Mouse (Mus musculus) adrenal gland, adult (tissue): Measurements from ENCODE around the gene Hormad2.

Experiments used
- DNase-seq, 2 experiments: peaks; one replicate each; pipeline ENCODE4 v3.0.0; 2022 to 2023; ENCODE audit warnings: low spot score in 1 of 2; ENCODE audit not compliant: inconsistent age in 2 of 2

The Hormad2 gene

DNA sequence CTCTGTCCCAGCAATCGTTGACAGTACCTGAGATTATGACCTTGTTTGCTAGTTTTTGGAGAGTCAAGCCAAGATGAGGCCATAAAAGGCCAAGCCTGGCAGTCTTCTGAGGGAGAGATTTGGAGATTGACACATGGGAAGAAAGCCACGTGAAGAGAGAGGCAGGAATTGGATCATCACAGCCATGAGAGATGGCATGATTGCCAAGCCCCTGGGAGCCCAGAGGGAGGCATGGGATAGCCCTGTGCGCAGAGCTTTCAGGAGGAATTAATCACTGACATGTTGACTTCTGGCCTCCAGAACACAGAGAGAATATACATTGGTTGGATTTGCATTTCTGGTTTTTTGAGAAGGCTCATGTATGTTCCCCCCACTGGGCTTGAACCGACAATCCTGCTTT lies 136.7 kb downstream of the Hormad2 start:
- DNase-seq: no peak

DNA sequence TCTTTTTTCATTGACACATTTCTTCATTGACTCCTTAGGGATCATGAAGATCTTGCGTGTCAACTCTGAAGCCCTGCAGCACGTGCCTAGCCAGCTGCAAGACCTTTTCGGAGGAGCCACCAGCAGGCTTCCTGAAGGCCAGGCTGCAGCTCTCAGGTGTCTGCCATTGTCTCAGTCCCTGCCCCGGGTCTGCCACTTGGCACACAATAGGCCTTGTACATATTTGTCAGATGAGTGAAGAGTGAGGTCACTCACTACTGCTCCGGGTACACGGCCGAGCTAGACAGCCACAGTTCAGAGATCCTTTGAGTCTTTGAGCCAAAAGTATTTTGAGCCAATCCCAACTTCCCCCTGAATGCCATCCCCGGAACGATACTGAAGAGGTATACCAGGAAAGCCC lies 137.9 kb downstream of the Hormad2 start:
- DNase-seq: peak; percentile 68 to 77

DNA sequence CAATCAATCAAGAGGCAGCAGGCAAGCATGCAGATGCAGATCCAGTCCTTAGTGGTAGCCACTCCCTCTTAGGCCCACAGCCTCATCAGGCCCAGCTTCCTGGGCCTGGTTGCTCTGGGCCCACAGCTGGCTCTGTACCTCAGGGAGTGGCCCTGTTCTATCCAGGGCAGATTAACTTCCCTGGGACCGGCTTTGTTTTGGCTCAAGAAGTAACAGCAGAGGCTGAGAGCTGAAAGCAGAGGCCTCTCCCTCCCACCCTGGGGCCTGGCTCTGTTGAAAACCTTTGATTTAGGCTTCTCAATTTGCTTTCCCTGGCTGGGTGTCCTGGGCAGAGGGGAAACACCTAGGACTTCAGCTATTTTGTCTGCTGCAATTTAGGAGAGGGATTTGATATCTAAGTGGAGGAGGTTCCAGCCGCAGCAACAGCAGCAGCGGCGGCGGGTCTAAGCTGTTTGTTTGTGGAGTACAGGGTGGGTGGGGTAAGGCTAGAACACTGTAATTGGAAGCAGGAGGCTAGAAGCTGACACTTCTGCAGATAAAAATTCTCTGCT lies 138.5 kb downstream of the Hormad2 start:
- peak in 1 of 2 experiments; percentile 44 for DNase-seq

DNA sequence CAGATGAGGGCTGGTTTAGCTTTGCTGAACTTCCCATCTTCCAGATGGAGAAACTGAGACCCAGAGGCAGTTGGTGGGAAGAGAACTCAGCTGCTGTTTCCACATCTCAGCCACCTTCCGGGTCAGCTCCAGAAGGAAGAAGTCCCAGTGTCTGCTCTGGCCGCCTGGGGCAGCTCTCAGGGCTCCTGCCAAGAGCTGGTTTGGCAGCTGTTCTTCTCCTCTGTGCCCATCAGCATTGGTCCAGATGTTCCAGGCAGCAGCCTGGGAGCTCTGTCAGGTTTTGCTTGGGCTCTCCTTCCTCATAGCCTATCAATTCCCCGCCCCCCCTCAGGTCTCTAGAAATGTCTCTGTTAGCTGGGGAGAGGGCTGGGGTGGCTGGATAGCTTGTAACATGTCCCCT lies 140.2 kb downstream of the Hormad2 start:
- no peak for DNase-seq

DNA sequence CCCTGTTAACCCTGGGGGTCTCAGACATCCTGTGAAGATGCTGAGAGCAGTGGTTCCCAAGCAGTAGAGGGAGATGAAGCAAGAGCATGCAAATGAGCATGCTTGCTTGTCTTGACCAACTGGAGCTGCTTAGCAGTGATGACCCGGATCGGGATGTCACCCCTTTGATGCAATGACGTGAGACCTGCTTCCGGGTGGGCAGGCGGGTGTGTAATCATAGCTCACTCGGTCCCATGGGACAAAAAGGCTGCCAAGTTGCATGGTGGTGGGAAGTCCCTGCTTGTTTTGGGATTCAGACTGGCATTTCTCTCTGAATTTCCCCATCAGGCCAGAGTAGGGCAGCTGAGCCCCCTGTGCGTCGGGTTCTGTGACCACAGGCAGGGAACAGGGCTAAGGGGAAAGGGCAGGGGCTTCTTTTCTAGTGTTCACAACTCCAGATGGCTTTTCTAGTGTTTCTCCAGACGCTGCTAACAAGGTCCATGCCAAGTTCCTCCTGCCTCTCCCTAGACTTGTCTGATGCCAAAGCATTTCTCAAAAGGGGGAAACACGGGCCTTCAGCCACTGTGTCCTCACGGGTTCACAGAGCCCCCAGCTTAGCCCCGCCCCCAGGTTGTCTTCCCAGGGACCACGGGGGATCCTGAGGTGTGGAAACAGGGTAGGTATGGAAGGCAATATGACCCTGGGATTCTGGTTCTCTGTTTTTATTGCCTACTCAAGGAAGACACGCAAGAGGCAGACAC lies 141.0 kb downstream of the Hormad2 start:
- peak in 1 of 2 experiments; percentile 39 for DNase-seq

DNA sequence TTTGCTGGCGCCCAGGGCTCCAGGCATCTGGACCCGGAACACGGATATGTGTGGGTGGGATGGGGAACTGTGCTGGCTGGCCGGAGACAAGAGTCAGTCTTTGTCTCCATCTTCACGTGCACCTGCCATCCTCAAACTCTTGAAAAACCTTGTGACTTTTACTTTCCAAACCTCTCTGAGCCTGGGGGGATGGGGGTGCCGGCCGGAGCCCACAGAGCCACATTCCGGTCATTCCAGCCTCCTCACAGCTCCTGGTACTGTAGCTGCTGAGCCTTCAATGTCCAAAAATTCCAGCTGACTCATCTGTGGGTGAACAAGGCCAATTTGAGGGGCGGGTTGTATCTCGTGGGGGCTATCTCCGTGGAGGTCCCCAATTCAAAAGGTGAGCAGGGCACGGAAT lies 141.7 kb downstream of the Hormad2 start:
- peak; percentile 53 to 62 for DNase-seq

DNA sequence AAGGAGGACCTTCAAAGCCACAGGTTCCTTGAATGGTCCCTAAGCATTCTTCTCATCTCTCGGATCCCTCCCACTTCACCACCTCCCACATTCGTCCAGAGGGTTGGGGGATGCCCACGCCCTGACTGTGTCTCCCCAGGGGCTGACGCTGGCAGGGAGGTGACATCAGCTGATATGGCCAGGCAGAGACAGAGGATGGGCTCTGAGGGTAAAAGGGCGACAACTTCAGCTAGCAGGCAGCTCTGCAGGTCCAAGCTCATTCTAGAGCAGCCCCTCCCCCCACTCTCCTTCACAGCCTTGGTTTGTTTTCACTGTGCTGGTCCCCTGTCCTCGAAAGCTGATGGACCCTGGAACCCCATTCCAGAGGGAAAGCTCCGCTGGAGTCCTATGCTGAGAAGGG lies 142.3 kb downstream of the Hormad2 start:
- peak; percentile 24 to 47 for DNase-seq

DNA sequence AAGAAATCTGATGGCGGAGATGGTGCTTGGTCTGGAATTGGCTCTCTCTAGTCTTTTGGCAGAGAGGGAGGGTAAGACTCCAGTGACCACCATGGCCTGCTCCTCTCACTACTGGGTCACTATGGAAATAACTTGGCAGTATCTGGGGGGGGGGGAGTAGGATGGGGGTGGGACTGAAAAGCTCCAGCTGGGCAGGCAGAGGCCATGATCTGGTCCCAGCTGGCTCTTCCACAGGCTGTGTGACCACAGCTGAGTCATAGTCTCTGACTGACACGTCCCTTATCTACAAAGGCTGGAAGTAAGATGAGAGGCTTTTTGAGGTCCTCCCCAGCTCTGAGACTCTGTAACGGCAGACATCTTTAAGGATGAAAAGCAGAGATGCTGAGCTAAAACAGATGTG lies 143.2 kb downstream of the Hormad2 start:
- DNase-seq: peak; percentile 65 to 71

DNA sequence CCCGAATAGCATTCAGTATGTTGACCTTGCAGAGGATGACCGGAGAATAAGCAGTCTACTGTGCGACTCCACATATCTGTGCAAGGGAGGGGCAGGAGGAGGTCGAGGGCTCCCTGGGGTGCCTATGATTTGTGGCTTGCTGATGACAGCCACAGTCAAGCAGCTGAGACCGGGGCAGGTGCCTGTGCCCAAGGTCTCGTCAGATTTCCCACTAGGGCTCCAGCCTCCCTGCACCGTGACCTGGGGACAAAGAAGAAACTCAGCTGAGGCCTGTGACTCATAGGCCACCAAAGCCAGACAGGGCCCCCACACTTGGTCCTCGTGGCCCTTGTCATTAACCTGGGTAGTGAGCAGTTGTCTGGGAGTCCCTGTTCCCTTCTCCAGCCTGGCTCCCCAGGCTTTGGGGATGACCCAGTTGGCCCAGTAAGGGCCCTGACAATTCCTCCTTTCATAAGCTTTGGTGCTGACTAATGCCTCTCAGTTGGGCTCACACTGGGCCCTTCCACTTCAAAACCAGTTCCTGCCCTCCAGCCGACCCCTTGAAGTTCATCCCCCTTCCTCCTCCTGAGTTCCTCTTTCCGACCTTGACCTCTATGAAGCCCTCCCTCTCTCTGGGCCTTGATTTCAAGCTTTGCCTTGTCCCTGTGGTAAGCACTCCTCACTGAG lies 144.2 kb downstream of the Hormad2 start:
- peak; percentile 78 to 85 for DNase-seq
